Mouse (Mus musculus) kidney, adult 11 months (tissue): ENCODE results near the gene Ccdc144b.

Experiments used
- DNase-seq: peaks from one replicate; pipeline ENCODE4 v3.0.0; 2022

Gene Ccdc144b

GRCm38 (mm10) chr3:36053447-36053846 is at the start of gene Ccdc144b:
TSS of gene Ccdc144b (minus strand) at chr3:36053547.
- no peak for DNase-seq

- DNase-seq, result no peak
These were observed 42.0 kb upstream of the Ccdc144b start for GRCm38 (mm10) chr3:36095371-36095770.

DNA sequence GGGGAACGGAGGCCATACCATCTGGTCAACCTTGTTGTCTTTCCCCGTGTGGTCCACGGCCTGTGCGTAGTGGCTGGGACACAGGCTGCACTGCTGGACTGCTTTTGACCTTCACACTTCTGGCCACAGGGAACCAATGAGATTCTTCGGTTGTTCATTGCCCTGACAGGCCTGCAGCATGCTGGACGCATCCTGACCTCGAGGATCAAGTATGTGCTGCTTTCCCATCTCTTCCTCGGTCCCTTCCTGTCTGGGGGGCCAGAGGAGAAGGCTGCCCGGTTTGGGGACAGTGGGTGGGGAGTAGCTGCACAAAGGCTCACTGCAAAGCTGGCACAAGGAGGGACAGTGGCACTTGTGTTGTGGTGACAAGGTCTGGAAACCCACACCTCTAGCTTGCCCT is 34.2 kb upstream of the Ccdc144b start:
- DNase-seq, result no peak

DNA sequence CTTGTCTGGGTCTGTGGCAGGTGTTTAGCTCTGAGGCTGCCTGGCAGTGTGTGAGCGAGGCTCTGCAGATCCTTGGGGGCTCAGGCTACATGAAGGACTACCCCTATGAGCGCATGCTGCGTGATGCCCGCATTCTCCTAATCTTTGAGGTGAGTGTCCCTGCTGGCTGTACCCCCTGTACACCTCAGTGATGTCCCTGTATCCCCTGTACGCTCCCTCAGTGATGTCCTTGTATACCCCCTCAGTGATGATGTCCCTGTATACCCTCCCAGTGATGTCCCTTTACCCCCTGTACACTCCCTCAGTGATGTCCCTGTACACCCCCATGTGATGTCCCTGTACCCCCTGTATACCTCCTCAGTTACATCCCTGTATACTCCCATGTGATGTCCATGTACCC is 32.0 kb upstream of the Ccdc144b start:
- DNase-seq, result no peak

- DNase-seq, result no peak
These were observed 30.0 kb upstream of the Ccdc144b start for GRCm38 (mm10) chr3:36083381-36083780.

- DNase-seq, result peak; percentile 26
These were observed 29.5 kb upstream of the Ccdc144b start for GRCm38 (mm10) chr3:36082843-36083242.

DNA sequence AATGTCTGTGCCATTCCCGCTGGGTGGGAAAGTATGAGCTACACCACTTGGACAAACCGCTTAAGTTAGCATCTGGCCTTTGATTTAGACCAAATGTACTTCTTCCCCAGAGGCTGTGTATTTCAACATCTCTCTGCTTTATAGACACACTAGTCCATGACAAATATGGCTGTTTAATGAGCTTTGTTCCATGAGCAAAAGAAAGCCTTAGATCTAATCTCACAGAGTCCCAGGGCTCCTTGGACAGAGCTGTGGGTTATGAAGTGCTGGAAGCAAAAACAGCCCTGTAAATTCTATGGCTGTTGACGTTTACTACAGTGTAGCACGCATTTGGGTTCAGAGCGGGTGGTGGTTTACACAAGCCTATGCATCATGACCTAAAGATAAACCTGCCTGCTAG is 27.4 kb upstream of the Ccdc144b start:
- no peak for DNase-seq

DNA sequence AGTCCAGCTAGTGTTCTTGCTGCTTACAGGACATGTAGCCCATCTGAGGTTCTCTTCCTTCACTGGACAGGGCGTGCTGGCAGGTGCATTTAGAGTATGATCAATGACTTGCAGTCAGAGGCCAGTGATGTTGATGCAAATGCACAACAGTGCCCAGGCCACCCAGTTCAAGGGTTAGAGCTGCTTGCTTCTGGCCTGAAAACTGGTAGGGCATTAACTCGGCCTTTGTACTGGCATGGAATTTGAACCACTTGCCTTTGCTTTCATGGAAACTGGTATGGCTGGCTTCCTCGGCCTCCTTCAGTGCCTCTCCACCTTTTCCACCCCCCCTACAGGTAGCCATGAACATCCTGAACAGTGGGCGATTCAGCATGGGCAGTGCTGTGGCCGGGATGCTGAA is 26.5 kb upstream of the Ccdc144b start:
- DNase-seq, result peak; percentile 83

- no peak for DNase-seq
These were observed 24.0 kb upstream of the Ccdc144b start for GRCm38 (mm10) chr3:36077386-36077785.

- no peak for DNase-seq
These were observed 22.1 kb upstream of the Ccdc144b start for GRCm38 (mm10) chr3:36075466-36075865.

DNA sequence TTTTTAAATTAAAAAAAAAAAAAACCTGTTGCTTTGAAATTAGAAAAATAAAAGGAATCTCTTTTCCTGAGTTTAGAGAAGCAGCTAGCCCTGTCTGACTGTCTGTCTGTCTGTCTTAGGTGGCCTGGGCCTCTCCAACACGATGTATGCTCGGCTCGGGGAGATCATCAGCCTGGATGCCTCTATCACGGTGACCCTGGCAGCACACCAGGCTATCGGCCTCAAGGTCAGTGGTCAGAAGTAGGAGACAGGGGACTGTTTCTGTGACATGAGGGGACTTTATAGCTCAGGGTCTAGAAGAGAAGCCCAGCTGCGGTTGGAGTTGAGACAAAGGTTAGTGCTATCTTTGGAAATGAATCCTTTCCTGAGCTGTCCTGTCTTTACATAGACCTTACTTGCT is 20.9 kb upstream of the Ccdc144b start:
- DNase-seq, result no peak

DNA sequence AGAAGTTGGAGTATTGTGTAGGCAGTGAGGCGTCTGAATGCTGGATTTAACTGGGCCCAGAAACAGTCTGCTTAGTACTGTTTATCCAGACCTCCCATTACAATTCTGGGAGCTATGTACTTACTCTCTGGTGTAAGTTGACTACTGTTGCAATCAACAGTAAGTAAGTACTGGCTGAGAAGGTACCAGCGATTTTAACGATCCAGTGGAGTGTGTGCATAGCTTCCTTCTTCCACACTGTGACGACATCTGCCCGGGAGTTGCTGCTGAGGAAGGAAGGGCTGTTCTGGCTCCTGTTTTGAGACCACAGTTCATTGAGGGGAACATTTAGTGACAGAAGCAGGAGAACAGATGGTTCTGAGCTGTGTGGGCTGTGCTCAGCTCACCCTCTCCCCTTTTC is 17.7 kb upstream of the Ccdc144b start:
- no peak for DNase-seq

DNA sequence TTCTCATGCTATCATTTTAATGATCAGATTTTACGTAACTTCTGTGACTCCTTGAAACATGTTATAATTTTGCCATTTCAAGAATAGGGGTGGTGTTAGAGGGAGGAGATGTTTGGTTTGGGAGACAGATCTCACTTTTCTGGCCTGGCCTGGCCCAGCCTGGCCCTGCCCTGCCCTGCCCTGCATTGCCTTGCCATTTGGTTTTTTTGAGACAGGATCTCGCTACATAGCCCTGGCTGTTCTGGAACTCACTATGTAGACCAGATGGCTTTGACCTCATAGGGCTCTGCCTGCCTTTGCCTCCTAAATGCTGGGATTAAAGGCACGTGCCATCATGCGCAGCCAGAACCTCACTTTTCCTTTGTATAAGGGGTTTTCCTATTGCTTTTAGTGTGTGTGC is 17.1 kb upstream of the Ccdc144b start:
- DNase-seq, result no peak

DNA sequence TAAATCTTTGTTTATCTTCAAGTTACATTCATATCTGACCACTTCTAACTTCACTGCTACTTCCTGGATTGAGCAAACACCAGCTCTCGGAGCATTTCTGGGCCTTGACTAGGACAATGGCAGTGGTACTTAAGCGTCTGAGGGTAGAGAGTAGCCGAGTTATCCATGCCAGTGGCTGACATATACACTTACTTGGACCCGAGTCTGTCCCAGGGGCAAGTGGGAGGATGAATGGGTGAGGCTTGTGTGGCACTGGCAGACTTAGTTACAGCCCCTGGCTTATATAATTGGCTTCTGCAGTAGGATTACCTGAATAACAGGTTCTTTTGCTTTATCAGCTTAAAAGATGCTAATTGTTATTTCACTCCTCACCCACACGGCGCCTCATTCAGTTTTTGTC is 14.4 kb upstream of the Ccdc144b start:
- no peak for DNase-seq

- DNase-seq, result peak; percentile 94
These were observed 12.7 kb upstream of the Ccdc144b start, which contains the start of gene Acad9 for GRCm38 (mm10) chr3:36065843-36066651. TSS of gene Acad9 (plus strand) at chr3:36065979.

DNA sequence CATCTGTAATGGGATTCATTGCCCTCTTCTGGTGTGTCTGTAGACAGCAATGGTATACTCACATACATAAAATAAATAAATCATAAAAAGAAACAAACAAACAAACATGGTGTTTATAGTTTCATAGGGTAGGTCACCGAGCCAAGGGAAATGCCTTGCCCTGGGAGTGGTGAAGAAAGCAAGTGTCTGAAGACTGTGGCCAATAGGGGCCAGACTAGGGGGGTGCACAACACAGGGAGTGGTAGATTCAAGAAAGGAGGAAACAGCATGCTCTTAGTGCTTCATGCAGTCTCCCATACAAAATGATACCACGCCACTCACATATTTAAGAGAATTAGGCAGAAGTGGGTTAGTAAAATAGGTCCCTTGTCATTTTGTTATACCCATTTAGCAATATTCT is 11.8 kb upstream of the Ccdc144b start:
- DNase-seq, result no peak

GRCm38 (mm10) chr3:36064592-36065061 is 11.3 kb upstream of the Ccdc144b start:
- no peak for DNase-seq

GRCm38 (mm10) chr3:36060096-36060850 is 6.9 kb upstream of the Ccdc144b start:
- DNase-seq, result peak; percentile 59

- no peak for DNase-seq
These were observed 4.2 kb downstream of the Ccdc144b start for GRCm38 (mm10) chr3:36049106-36049505.

DNA sequence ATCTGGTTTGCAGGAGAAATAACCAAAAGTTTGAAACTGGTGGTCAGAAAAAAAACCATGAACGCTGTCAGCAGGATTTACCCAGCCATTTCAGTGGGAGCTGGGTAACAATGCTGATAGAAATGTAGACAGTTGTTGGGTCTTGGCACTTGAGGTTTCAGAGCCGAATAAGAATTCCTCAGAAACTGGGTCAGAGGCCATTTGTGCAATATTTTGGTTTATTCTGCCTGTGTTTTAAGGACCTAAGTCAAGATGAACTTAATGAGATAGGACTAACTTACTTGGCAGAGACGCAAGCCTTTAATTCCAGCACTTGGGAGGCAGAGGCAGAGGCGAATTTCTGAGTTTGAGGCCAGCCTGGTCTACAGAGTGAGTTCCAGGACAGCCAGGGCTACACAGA is 8.3 kb downstream of the Ccdc144b start:
- no peak for DNase-seq

DNA sequence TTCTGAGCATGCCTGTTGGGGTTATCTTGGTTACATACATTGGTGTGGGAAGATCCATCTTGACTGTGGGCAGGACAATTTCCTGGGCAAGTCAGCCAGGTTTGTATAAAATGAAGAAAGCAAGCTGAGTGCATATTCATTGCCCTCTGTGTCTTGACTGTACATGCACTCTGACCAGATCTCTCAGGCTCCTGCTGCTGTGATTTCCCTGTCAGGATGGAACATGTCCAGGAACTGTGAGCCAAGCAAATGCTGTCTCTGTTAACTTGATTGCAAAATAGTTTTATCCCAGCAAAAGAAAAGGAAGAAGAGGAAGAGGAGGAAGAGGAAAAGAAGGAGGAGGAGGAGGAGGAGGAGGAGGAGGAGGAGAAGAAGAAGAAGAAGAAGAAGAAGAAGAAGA is 8.8 kb downstream of the Ccdc144b start:
- DNase-seq, result no peak

DNA sequence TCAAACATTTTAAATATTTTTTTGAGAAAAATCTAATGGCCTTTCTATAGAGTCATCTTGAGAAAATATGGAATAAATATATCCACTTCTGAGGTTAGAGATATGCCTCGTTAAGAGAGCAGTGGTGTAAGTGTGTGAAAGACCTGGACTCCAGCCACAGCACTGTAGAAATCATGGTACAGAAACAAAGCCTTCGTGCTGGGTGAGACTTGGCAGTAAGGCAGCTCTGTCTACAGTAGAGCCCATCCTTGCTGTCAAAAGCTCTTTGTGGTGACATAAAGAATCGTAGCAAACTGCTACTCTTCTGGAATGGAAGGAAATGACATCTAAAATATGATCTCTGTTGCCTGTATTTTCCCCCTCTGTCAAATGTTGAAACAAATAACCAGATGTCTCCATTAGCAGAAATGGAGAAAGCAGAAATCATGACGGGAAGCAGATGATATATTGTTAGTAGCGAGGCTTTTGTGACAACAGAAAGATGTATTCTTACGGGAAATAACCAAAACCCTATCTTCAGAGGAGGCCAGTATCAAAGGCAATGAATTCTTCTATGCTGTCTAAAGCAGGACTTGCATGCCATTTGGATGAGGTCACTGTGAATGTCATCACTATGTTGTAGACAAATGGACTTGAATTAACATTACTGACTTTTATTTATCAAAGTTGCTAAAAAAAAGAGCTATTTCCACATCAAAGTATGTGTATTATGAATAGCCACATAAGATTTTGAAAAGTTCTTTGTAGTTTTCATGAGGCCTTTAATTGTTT is 21.4 kb downstream of the Ccdc144b start:
- DNase-seq, result no peak

- no peak for DNase-seq
These were observed 23.4 kb downstream of the Ccdc144b start for GRCm38 (mm10) chr3:36029993-36030392.
